Mouse (Mus musculus) megakaryocyte, adult 5-6 weeks (primary cell): ENCODE measurements around the gene Eps8l3. TPM values are rescaled to one million over a fixed set of nuclear protein-coding genes. Genes with fewer than 3 reads are reported as not detected.
A peak's percentile ranks its signal among the peaks of the same experiment; 100 is the strongest.

ENCODE experiments used
- ATAC-seq: 2 replicates; pipeline ENCODE4 v1.8.0; 2016; ENCODE audit warnings: mild to moderate bottlenecking, inconsistent platforms; ENCODE audit not compliant: poor library complexity, severe bottlenecking
- total RNA-seq, 2 experiments: library from RNA; stranded (forward) in 1 of 2; stranded (reverse) in 1 of 2; fragments of 153-499, 151-499 nt in 1 of 2; fragments of 221-1000, 200-1000 nt in 1 of 2; gene quantifications; 2 replicates each; pipeline versions ENCODE4 v1.2.3 to v1.2.4; 2015 to 2017

Gene Eps8l3
- total RNA-seq (2015) (not detected in 2 replicates), total RNA-seq (2017) (not detected in 2 replicates)

GRCm38 (mm10) chr3:107877005-107877404 is at the start of gene Eps8l3:
Eps8l3 (plus strand) TSS chr3:107877229.
- ATAC-seq = no peak

DNA sequence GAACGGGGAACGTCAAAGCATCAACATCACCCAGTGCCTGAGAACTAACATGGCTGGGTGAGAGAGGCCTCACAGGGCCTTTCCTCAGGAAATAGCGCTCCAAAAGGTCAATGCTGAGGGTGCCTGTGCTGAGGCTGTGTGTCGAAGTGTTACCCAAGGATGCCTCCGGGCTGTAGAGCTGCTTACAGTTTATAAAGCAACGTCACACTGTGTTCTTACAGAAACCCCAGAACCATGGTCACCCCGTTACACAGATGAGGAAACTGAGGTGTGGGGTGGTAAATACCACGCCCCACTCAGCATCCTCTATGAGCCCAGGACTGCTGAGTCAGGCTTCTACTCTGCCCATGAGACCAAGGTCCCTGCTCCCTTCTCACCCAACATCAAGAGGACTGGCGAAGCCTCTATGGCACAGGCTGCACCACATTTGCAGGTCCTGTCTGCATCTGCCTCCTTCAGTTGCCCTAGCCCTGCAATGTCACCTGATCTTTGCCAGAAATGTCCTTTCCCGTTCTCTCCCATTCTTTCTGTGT is 49.1 kb upstream of the Eps8l3 start:
- peak; percentile 39 for ATAC-seq

GRCm38 (mm10) chr3:107828518-107828917 is 48.5 kb upstream of the Eps8l3 start:
- ATAC-seq = no peak

GRCm38 (mm10) chr3:107828997-107829396 is 48.0 kb upstream of the Eps8l3 start:
- no peak for ATAC-seq

- no peak for ATAC-seq
Measured at GRCm38 (mm10) chr3:107829625-107830024, 47.4 kb upstream of the Eps8l3 start.

DNA sequence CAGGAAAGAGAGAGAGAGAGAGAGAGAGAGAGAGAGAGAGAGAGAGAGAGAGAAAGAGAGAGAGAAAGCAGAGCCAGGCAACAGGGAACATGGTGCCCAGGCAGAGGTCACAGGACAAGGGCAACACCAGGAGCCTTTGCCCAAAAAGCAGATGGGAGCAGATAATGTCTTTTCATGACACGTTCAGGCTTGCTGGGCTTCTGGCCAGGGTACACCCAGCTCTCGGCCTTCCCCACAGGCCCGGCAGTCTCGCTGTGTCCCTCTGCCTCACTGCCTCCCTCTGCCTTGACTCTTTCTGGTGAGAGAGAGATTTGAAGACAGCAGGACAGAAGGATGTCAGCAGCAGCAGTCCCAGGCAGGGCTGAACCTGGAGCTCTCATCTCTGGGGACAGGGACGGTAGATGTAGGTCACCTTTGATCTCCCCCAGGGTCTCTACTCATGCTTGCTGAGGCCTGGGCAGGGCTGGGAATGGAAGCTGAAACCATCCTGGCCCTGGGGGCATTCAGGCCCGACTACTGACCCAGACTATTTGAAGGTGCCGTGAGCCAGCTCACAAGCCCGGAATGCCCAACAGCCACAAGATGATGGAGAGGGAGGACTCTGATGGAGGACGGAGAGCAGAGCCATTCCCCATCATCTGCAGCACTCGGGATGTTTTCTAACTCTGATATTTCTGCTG is 45.0 kb upstream of the Eps8l3 start:
- no peak for ATAC-seq

DNA sequence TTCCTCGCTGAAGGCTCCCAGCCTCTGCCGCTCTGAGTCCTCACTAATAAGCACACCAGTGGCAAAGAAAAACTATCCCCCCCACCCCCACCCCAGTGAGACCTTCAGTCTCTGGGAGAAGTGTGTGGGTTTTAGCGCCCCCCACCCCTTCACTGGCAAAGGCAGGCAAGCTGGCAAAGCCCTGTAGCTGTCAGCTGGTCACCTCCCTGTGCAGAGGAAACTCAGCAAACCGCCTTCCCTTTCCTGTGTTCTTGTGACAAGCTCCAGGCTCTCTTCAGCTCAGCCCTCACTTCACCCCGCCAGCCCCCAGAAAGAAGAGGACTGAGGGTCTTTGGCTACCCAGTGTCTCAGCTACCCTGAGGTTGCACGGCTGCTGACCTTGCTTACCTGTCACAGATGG is 44.4 kb upstream of the Eps8l3 start:
- ATAC-seq = peak; percentile 43

- ATAC-seq = no peak
Measured at GRCm38 (mm10) chr3:107833370-107833769, 43.7 kb upstream of the Eps8l3 start.

GRCm38 (mm10) chr3:107833872-107834341 is 43.1 kb upstream of the Eps8l3 start:
- no peak for ATAC-seq

DNA sequence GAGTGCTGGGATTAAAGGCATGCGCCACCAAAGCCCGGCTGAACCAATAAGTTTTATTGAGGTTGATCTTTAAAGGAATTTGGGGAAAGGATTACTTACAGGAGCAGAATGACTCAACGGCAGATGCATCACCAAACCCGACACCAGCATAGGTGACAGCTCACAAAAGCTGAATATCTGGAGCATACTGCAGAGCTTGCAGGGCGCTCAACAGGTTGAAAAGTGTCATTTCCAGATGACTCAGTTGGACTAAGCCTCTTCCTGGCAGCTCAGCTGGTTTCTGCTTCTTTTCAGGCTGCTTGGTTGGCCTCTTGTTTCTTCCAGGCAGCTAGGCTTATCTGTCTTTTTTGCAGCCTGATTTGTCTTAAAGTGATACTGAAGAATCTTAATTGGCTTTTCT is 41.7 kb upstream of the Eps8l3 start:
- no peak for ATAC-seq

DNA sequence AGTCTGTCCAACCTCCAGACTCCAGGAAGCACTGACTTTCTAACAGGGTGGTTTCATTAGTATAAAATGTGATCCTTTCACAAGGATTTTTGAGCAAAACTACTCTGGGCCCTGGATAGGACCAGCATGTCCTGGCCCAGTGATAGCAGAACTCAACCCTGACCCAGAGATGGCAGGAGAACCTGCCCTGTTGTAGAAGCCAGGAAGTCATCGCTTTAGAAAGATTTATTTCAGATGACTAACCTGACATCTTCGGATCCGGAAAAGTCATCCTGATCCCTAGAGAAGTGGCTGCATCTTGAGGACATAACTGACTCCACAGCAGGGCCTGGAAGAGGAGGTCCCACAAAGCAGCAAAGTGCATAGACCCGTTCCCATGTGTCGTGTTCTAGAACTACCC is 37.2 kb upstream of the Eps8l3 start:
- ATAC-seq = no peak

GRCm38 (mm10) chr3:107840855-107841254 is 36.2 kb upstream of the Eps8l3 start:
- ATAC-seq = no peak

DNA sequence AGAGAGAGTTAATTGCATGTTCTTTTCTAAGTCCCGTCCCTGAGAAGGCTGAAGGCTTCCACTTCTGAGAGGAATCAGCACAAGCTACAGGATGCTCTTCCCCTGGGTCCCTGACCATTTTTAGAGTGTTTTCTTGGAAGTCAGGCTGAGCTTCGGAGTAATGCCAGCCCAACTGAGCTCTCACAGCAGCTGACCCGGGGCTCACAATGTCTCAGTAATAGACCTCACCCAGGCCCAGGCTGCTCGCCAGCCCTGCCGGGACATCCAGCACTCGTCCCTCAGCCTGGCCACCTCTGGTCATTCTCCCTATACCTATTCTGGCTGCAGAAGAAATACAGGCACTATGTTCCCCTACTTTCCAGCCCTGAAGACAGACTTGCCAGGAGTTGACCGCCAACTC is 35.7 kb upstream of the Eps8l3 start:
- no peak for ATAC-seq

GRCm38 (mm10) chr3:107843406-107843805 is 33.6 kb upstream of the Eps8l3 start:
- ATAC-seq = no peak

- ATAC-seq = no peak
Measured at GRCm38 (mm10) chr3:107844001-107844400, 33.0 kb upstream of the Eps8l3 start.

DNA sequence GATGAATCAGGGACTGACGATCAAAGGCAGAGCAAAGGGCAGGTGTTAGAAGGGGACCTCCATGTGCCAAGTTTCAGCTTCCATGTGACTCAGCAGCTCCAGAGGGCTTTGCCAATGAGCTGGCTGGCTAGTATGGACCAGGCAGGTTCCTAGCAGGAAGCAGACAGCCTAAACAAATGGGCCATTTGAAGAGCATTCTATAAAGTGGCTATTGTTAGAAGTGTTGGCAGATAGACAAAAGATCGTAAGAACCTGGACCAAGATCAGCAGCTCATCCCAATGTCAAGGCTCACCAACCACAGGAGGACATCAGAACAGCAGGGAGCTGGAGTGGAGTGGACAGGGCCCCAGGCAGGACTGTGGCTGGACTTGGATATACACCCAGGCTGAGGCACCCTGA is 32.5 kb upstream of the Eps8l3 start:
- ATAC-seq = no peak

GRCm38 (mm10) chr3:107846175-107846574 is 30.9 kb upstream of the Eps8l3 start:
- peak; percentile 65 for ATAC-seq

DNA sequence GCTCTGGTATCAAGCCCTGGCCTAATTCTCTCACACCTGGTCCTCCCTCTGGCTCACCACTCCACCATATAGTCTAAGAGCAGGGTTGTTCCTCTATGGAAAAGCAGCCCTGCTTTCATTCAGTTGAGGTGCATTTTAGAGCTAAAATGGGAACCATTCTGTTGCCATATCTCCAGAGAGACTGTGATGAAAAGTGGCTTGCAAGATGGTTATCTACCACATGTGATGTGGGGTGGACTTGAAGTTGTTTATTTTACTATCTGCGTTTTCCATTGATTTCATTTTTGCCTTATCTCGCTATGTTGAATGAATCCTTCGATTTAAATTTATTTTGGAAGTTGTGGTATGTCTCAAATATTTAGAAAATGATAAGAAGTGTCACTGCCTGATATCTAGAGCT is 30.2 kb upstream of the Eps8l3 start:
- ATAC-seq = 0 out of 2 replicates have a peak, but pooled peaks have one; percentile 19

GRCm38 (mm10) chr3:107848126-107848525 is 28.9 kb upstream of the Eps8l3 start:
- no peak for ATAC-seq

DNA sequence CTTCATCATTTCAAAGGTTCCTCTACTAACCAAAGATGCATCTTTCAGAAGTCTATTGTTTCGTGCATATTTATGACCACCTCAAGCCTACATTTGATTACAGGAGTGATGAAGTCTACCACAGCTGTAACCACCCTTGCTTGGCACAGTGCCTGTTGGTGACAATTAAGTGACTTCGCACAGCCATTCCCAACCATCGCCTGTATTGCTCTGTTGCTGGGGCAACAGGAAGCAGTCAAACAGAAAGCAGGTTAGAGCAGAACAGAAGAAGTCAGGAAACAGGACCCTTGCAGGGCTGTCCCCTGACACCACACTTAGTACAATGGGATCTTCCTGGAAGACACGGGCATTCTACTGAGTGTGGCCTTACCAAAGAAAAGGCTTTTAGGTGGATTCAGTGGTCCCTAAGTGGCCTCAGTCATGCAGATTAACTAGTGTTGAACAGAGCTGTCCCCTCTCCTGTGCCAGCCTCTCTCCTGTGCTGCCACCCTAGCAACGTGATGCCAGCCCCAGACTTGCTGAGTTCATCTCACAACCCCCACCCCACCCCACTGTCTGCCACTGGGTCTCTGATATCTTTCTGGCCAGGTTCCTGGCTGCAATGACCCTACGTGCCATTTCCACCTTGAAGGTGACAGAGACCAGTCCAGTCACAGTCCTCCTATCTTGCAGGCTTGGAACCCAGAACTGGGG is 27.9 kb upstream of the Eps8l3 start:
- ATAC-seq = no peak

- ATAC-seq = peak; percentile 13; the same call in 1 of the 2 replicates
Measured at GRCm38 (mm10) chr3:107849693-107850031, 27.4 kb upstream of the Eps8l3 start.

DNA sequence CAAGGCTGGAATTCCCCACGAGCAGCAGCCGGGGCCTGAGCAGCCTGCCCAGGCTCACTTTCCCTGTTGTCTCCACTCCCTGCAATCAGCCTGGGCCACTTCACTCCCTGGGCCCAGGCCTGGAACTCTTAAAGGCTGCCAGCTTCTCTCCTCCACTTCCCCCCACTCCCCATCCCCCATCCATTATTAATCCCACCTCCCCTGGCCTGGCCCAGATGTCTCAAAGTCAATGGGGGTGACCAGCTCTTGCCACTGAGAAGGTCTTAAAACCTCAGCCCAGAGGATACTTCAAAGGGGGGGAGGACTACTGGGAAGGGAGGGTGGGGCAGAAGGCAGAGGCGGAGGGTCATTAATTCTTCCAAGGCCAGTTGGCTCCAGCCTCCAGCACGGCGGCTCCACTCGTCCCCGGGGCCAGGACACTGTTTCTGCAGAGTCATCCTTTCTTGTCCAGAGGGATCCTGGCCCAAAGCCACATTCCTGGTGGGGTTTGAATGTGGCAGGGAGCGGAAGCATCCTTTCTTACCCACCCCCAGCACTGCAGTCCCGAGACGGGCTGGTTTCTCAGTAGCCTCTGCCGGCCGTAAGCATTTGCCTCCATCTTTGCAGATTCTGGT is 26.5 kb upstream of the Eps8l3 start:
- no peak for ATAC-seq
